Mouse (Mus musculus) CH12.LX (cell line): ENCODE data around the gene Ndufa13.

Experiments
- CTCF ChIP-seq, 2 experiments: IDR thresholded peaks in 1 of 2; conservative IDR thresholded peaks in 1 of 2; 2 replicates each; pipeline ENCODE4 v1.5.1; 2011 to 2012; ENCODE audit warnings: low read depth in 2 of 2, low read length in 2 of 2, improper control_type of control experiment in 1 of 2, inconsistent platforms in 1 of 2, mild to moderate bottlenecking in 1 of 2, moderate library complexity in 1 of 2
- TCF12 ChIP-seq: IDR thresholded peaks from 2 replicates; pipeline ENCODE4 v1.6.1; 2014; ENCODE audit warnings: low read depth, mild to moderate bottlenecking, inconsistent platforms, low read length, improper control_type of control experiment

DNA sequence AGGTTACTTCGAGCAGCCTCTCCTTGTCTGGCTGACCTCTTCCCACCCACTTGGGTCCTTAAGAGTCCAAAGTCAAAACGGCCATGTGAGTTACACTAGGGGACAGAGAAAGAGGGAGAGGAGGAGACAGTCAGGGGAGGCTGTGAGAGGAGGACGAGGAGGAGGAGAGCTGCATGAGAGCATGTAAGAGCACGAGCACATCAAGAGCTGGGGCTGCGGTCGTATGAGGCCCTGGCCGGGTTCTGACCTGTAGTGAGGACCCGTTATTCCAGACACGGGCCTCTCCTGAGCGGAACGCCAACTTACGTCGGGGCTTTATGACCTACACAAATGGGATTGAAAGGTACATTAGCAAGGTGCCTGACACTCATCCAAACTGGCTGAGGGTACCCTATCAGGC is 9.6 kb upstream of the Ndufa13 start:
- no peak for TF ChIP-seq TCF12
- TF ChIP-seq CTCF (conservative IDR thresholded peaks at IDR 0.05 in 1 of 2, IDR thresholded peaks at IDR 0.05 in 1 of 2; ENCODE audit: low read depth in 2 of 2, low read length in 2 of 2) = no peak
